Mouse (Mus musculus): ENCODE measurements around the gene Vegfb.

DNA sequence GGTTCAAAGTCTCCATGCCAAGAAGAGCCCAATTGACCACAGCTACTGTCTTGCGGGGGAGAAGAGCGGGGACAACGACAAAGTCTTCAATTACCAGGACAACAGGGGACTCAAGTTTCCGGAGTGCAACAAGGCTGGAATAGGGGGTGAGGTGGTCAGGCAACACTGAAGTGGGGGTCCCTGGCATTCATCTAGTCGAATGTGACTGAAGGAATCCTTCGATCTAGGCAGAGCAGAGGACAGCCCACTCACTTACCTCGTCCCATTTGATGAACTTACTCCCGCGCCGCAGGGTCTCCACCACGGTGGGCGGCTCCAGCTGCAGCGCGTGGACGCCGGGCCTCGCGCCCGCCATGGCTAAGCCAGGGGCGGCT lies 18.2 kb downstream of the Vegfb start:
- TF ChIP-seq HCFC1 (IDR thresholded peaks at IDR 0.05; ENCODE audit: borderline replicate concordance, insufficient read depth, low read length), result no peak
- TF ChIP-seq CHD2 (IDR thresholded peaks at IDR 0.05; ENCODE audit: low read depth, low read length), result no peak
- no peak for TF ChIP-seq MAFK (IDR thresholded peaks at IDR 0.05; ENCODE audit: insufficient read depth, low read depth, low read length)
